Mouse (Mus musculus): ENCODE data around the gene Popdc2. TPM values are rescaled to one million over a fixed set of nuclear protein-coding genes. Genes with fewer than 3 reads are reported as not detected.

Popdc2 gene
- polyA plus RNA-seq, 1 experiment from 2014 or later = 8.9 TPM

GRCm38 (mm10) chr16:38341396-38342324 lies 20.3 kb upstream of the Popdc2 start, which contains the start of gene Maats1:
TSS of gene Maats1 (minus strand) at chr16:38342143.
- Histone ChIP-seq H3K36me3 (ENCODE audit: control insufficient read depth, insufficient read depth, low read length) (no peaks in the 10 kb centered on the region), H3K27ac (ENCODE audit: low read length) (no peak within 1 kb of the TSS), H3K27me3 (ENCODE audit: control insufficient read depth, insufficient read depth, low read depth, low read length) (no peaks in the 10 kb centered on the region), H3K4me3 (ENCODE audit: low read length) (peak within 1 kb of the TSS; percentile 37), H3K4me2 (ENCODE audit: low read depth, low read length) (peak within 1 kb of the TSS; percentile 54), H3K9me3 (ENCODE audit: control insufficient read depth, low read length) (no peaks in the 10 kb centered on the region), H3K4me1 (replicated peaks; ENCODE audit: control insufficient read depth, insufficient read depth, low read length) (no peaks in the 10 kb centered on the region), H3K9ac (ENCODE audit: low read length) (peak within 1 kb of the TSS; percentile 41)
- WGBS = 8% methylated on average over 30 of the region's 30 CpGs
- ATAC-seq (ENCODE audit: low read depth) = peak; percentile 89

- no peak overlapping the region for H3K4me2 ChIP-seq (ENCODE audit: low read depth, low read length)
- no peak overlapping the region for H3K9ac ChIP-seq (ENCODE audit: low read length)
- WGBS = 70% methylated on average over 3 of the region's 3 CpGs
- no peak overlapping the region for H3K27ac ChIP-seq (ENCODE audit: low read length)
- no peak overlapping the region for H3K4me3 ChIP-seq (ENCODE audit: low read length)
- no peaks in the 10 kb centered on the region for H3K9me3 ChIP-seq (ENCODE audit: control insufficient read depth, low read length)
- no peaks in the 10 kb centered on the region for H3K27me3 ChIP-seq (ENCODE audit: control insufficient read depth, insufficient read depth, low read depth, low read length)
- peaks cover 10% of the 10 kb centered on the region for H3K4me1 ChIP-seq (replicated peaks; ENCODE audit: control insufficient read depth, insufficient read depth, low read length)
- peak; percentile 39; the same call in 1 of the 2 replicates for ATAC-seq (ENCODE audit: low read depth)
- peaks cover 7% of the 10 kb centered on the region for H3K36me3 ChIP-seq (ENCODE audit: control insufficient read depth, insufficient read depth, low read length)
Observed at GRCm38 (mm10) chr16:38344941-38345725, 16.9 kb upstream of the Popdc2 start.

- Histone ChIP-seq H3K9ac (ENCODE audit: low read length) (peak within 1 kb of the TSS; percentile 83), H3K9me3 (ENCODE audit: control insufficient read depth, low read length) (no peaks in the 10 kb centered on the region), H3K4me1 (replicated peaks; ENCODE audit: control insufficient read depth, insufficient read depth, low read length) (peaks cover 10% of the 10 kb centered on the region), H3K36me3 (ENCODE audit: control insufficient read depth, insufficient read depth, low read length) (peaks cover 11% of the 10 kb centered on the region), H3K4me2 (ENCODE audit: low read depth, low read length) (peak within 1 kb of the TSS; percentile 63), H3K27me3 (ENCODE audit: control insufficient read depth, insufficient read depth, low read depth, low read length) (no peaks in the 10 kb centered on the region), H3K27ac (ENCODE audit: low read length) (peak within 1 kb of the TSS; percentile 94), H3K4me3 (ENCODE audit: low read length) (peak within 1 kb of the TSS; percentile 69)
- ATAC-seq (ENCODE audit: low read depth) = peak; percentile 95
- 2% methylated on average over 35 of the region's 35 CpGs for WGBS
Observed at GRCm38 (mm10) chr16:38346529-38347325, 15.3 kb upstream of the Popdc2 start, which contains the start of the genes Cox17 and Gm21987. TSS of gene Cox17 (plus strand) at chr16:38346991. TSS of gene Gm21987 (plus strand) at chr16:38347040.

GRCm38 (mm10) chr16:38347588-38347987 lies 14.4 kb upstream of the Popdc2 start:
- no peak for ATAC-seq (ENCODE audit: low read depth)
- peaks cover 10% of the 10 kb centered on the region for H3K4me1 ChIP-seq (replicated peaks; ENCODE audit: control insufficient read depth, insufficient read depth, low read length)
- H3K36me3 ChIP-seq (ENCODE audit: control insufficient read depth, insufficient read depth, low read length) = peaks cover 16% of the 10 kb centered on the region
- peak overlapping the region; percentile 83; the same call in 1 of the 2 replicates for H3K9ac ChIP-seq (ENCODE audit: low read length)
- no peaks in the 10 kb centered on the region for H3K27me3 ChIP-seq (ENCODE audit: control insufficient read depth, insufficient read depth, low read depth, low read length)
- peak overlapping the region; percentile 63 for H3K4me2 ChIP-seq (ENCODE audit: low read depth, low read length)
- 58% methylated on average over 6 of the region's 6 CpGs for WGBS
- H3K4me3 ChIP-seq (ENCODE audit: low read length) = peak overlapping the region; percentile 69
- no peak overlapping the region for H3K27ac ChIP-seq (ENCODE audit: low read length)
- no peaks in the 10 kb centered on the region for H3K9me3 ChIP-seq (ENCODE audit: control insufficient read depth, low read length)

GRCm38 (mm10) chr16:38348217-38348761 lies 13.7 kb upstream of the Popdc2 start:
- H3K4me1 ChIP-seq (replicated peaks; ENCODE audit: control insufficient read depth, insufficient read depth, low read length) = peaks cover 10% of the 10 kb centered on the region
- H3K4me3 ChIP-seq (ENCODE audit: low read length) = no peak overlapping the region
- ATAC-seq (ENCODE audit: low read depth) = no peak
- H3K9ac ChIP-seq (ENCODE audit: low read length) = no peak overlapping the region
- H3K27ac ChIP-seq (ENCODE audit: low read length) = no peak overlapping the region
- WGBS = 72% methylated on average over 9 of the region's 9 CpGs
- no peak overlapping the region for H3K4me2 ChIP-seq (ENCODE audit: low read depth, low read length)
- no peaks in the 10 kb centered on the region for H3K9me3 ChIP-seq (ENCODE audit: control insufficient read depth, low read length)
- peaks cover 16% of the 10 kb centered on the region for H3K36me3 ChIP-seq (ENCODE audit: control insufficient read depth, insufficient read depth, low read length)
- H3K27me3 ChIP-seq (ENCODE audit: control insufficient read depth, insufficient read depth, low read depth, low read length) = no peaks in the 10 kb centered on the region

GRCm38 (mm10) chr16:38349881-38350280 lies 12.1 kb upstream of the Popdc2 start:
- H3K36me3 ChIP-seq (ENCODE audit: control insufficient read depth, insufficient read depth, low read length) = peaks cover 16% of the 10 kb centered on the region
- H3K4me3 ChIP-seq (ENCODE audit: low read length) = no peak overlapping the region
- H3K9ac ChIP-seq (ENCODE audit: low read length) = 0 out of 2 replicates have a peak overlapping the region, but pooled peaks have one; percentile 9
- H3K4me1 ChIP-seq (replicated peaks; ENCODE audit: control insufficient read depth, insufficient read depth, low read length) = peaks cover 10% of the 10 kb centered on the region
- peak overlapping the region; percentile 27 for H3K27ac ChIP-seq (ENCODE audit: low read length)
- no peak overlapping the region for H3K4me2 ChIP-seq (ENCODE audit: low read depth, low read length)
- 89% methylated on average over 2 of the region's 2 CpGs for WGBS
- no peak for ATAC-seq (ENCODE audit: low read depth)
- H3K9me3 ChIP-seq (ENCODE audit: control insufficient read depth, low read length) = no peaks in the 10 kb centered on the region
- no peaks in the 10 kb centered on the region for H3K27me3 ChIP-seq (ENCODE audit: control insufficient read depth, insufficient read depth, low read depth, low read length)

- Histone ChIP-seq H3K27ac (ENCODE audit: low read length) (peak overlapping the region; percentile 27), H3K4me3 (ENCODE audit: low read length) (no peak overlapping the region), H3K27me3 (ENCODE audit: control insufficient read depth, insufficient read depth, low read depth, low read length) (no peaks in the 10 kb centered on the region), H3K4me2 (ENCODE audit: low read depth, low read length) (no peak overlapping the region), H3K36me3 (ENCODE audit: control insufficient read depth, insufficient read depth, low read length) (peaks cover 16% of the 10 kb centered on the region), H3K9me3 (ENCODE audit: control insufficient read depth, low read length) (no peaks in the 10 kb centered on the region), H3K9ac (ENCODE audit: low read length) (no peak overlapping the region), H3K4me1 (replicated peaks; ENCODE audit: control insufficient read depth, insufficient read depth, low read length) (peaks cover 10% of the 10 kb centered on the region)
- WGBS = 23% methylated on average over 7 of the region's 7 CpGs
- peak; percentile 70 for ATAC-seq (ENCODE audit: low read depth)
Observed at GRCm38 (mm10) chr16:38350361-38350855, 11.6 kb upstream of the Popdc2 start.

GRCm38 (mm10) chr16:38350939-38351338 lies 11.1 kb upstream of the Popdc2 start:
- Histone ChIP-seq H3K9ac (ENCODE audit: low read length) (no peak overlapping the region), H3K27me3 (ENCODE audit: control insufficient read depth, insufficient read depth, low read depth, low read length) (no peaks in the 10 kb centered on the region), H3K4me3 (ENCODE audit: low read length) (no peak overlapping the region), H3K9me3 (ENCODE audit: control insufficient read depth, low read length) (no peaks in the 10 kb centered on the region), H3K36me3 (ENCODE audit: control insufficient read depth, insufficient read depth, low read length) (peaks cover 16% of the 10 kb centered on the region), H3K4me1 (replicated peaks; ENCODE audit: control insufficient read depth, insufficient read depth, low read length) (peaks cover 10% of the 10 kb centered on the region), H3K4me2 (ENCODE audit: low read depth, low read length) (no peak overlapping the region), H3K27ac (ENCODE audit: low read length) (no peak overlapping the region)
- no peak for ATAC-seq (ENCODE audit: low read depth)
- WGBS = 37% methylated on average over 6 of the region's 6 CpGs
